Mouse (Mus musculus) forebrain, postnatal 0 days (tissue): ENCODE results near the gene Fam186b. TPM values are rescaled to one million over a fixed set of nuclear protein-coding genes. Genes with fewer than 3 reads are reported as not detected.

Experiments
- ATAC-seq: fragments of 200-750 bp; cut with Nextera tagmentation; 2 replicates; pipeline ENCODE4 v1.8.0; 2017; ENCODE audit warnings: mild to moderate bottlenecking, moderate library complexity
- DNase-seq: peaks from one replicate; pipeline ENCODE4 v3.0.0-alpha.2; 2015
- H3K27ac ChIP-seq: fragments of 300-500 bp; sonication (generic); 2 replicates; pipeline ENCODE4 v1.5.1; 2014; ENCODE audit warnings: low read depth, mild to moderate bottlenecking, antibody characterized with exemption, low read length, moderate library complexity, mixed read lengths
- H3K27me3 ChIP-seq: fragments of 300-500 bp; sonication (generic); 2 replicates; pipeline ENCODE4 v1.6.1; 2014; ENCODE audit warnings: mild to moderate bottlenecking, low read length, mixed read lengths; ENCODE audit not compliant: insufficient read depth
- H3K36me3 ChIP-seq: fragments of 300-500 bp; sonication (generic); 2 replicates; pipeline ENCODE4 v1.6.1; 2014; ENCODE audit warnings: mild to moderate bottlenecking, moderate library complexity; ENCODE audit not compliant: insufficient read depth
- H3K4me1 ChIP-seq: fragments of 300-500 bp; sonication (generic); 2 replicates; pipeline ENCODE4 v1.6.1; 2014; ENCODE audit warnings: antibody characterized with exemption; ENCODE audit not compliant: insufficient read depth
- H3K4me2 ChIP-seq: fragments of 300-500 bp; sonication (generic); 2 replicates; pipeline ENCODE4 v1.6.1; 2014; ENCODE audit warnings: low read depth, mild to moderate bottlenecking, moderate library complexity
- H3K4me3 ChIP-seq: fragments of 300-500 bp; sonication (generic); 2 replicates; pipeline ENCODE4 v1.5.1; 2014; ENCODE audit warnings: low read depth, low read length, mixed read lengths
- H3K9ac ChIP-seq: fragments of 300-500 bp; sonication (generic); 2 replicates; pipeline ENCODE4 v1.6.1; 2014; ENCODE audit warnings: mild to moderate bottlenecking
- H3K9me3 ChIP-seq: fragments of 300-500 bp; sonication (generic); 2 replicates; pipeline ENCODE4 v1.6.1; 2016; ENCODE audit warnings: low read length
- CTCF ChIP-seq: sonication (generic); IDR thresholded peaks from 2 replicates; pipeline ENCODE4 v1.5.1; 2016; ENCODE audit warnings: antibody characterized with exemption, control low read depth, low read depth
- WGBS: fragments of 180-500 bp; shearing (Covaris S2); extraction: QIAGEN DNeasy Blood & Tissue Kit; methylation state at CpG from one replicate; pipeline ENCODE4 v1.1.7; 2014; 5-methylcytosine and 5-hydroxymethylcytosine counted together
- polyA plus RNA-seq: library from polyadenylated mRNA; unstranded; fragments of >200 nt; fragmentation: Nextera tagmentation; extraction: Ambion mirVana; gene quantifications from 2 replicates; pipeline ENCODE4 v1.2.1, GENCODE M21; 2015
- total RNA-seq: library from RNA; depleted of rRNA; stranded (reverse); fragments of >200 nt; gene quantifications from 2 replicates; pipeline ENCODE4 v1.2.3, GENCODE M21; 2014

Fam186b gene
- total and polyA plus RNA-seq, 2 experiments from 2014 or later = 0.52 to 0.85 TPM

DNA sequence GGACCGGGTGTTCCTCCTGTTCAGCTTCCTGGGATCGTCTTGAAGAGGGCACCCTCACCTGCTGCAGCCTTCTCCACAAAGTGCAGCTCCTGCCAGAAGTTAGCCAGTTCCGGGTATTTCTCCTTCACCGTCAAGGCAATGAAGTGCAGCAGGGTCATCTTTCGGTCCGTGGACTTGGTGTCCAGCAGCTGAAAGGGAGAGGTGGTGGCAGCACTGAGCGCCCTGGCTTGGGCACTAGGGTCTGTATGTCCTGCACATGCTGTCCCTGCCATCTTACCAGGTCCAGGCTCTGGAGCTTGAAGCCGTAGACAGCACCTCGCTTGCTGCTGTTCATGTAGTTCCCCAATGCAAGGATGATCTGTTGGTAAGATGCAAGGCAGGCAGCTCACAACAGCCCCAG lies 25.3 kb upstream of the Fam186b start:
- H3K27ac ChIP-seq = no peak overlapping the region
- 86% methylated on average over 9 of the region's 9 CpGs for WGBS
- no peaks in the 10 kb centered on the region for H3K4me1 ChIP-seq
- ATAC-seq (no peak), DNase-seq (no peak)
- H3K4me2 ChIP-seq = no peak overlapping the region
- H3K9me3 ChIP-seq = no peaks in the 10 kb centered on the region
- H3K4me3 ChIP-seq = no peak overlapping the region
- H3K9ac ChIP-seq = no peak overlapping the region
- TF ChIP-seq CTCF = no peak
- no peaks in the 10 kb centered on the region for H3K27me3 ChIP-seq
- peaks cover 75% of the 10 kb centered on the region for H3K36me3 ChIP-seq

DNA sequence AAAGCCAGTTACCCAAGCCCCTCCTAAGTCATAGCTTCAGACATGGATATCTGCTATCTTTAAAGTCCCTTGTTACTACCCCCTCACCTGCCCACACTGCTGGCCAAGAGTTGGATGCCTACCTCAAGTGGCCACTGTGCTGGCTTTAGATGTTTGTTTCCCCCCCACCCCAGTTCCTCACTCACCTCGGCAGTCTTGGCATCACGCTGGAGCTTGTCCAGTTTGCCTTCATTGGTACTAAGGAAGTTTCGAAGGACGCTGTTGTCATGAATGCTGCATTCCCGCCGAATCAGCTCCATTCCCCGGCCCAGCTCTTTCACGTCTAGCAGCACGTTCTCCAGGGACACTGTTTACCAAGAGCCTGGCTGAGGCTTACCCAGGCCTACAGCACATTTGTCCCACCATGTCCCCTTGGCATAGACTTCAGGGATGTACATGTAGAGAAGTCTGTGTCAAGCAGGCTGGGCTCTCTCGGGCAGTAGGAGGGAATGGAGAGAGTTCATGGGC lies 24.5 kb upstream of the Fam186b start:
- Histone ChIP-seq H3K4me3 (no peak overlapping the region), H3K27me3 (no peaks in the 10 kb centered on the region), H3K4me1 (no peaks in the 10 kb centered on the region), H3K9me3 (no peaks in the 10 kb centered on the region), H3K27ac (no peak overlapping the region), H3K36me3 (peaks cover 83% of the 10 kb centered on the region), H3K4me2 (no peak overlapping the region), H3K9ac (no peak overlapping the region)
- WGBS = 77% methylated on average over 10 of the region's 10 CpGs
- no peak for TF ChIP-seq CTCF
- no peak for DNase-seq
- ATAC-seq = no peak

DNA sequence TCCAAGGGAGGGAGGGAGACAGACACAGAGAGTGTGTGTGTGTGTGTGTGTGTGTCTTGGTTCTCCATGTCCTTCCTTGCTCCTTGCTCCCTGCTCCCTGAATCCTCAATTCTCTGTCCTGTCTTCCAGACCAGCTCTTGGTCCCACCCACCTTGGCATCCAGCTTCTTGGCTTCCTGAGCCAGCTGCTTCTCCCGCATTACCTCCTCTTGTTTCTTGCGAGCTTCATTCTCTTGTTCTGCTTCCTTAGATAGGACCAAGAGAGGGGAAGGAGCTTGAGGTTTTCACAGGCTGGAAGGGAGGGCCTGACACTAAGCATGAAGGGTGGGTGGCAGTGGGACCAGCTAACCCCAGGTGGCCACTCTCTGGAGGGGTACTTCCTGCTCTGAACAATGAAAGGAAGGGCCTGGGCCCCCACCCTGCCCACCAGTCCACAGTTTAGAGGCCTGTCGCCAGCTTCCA lies 23.8 kb upstream of the Fam186b start:
- ATAC-seq (no peak), DNase-seq (no peak)
- no peak overlapping the region for H3K4me3 ChIP-seq
- no peak for TF ChIP-seq CTCF
- no peak overlapping the region for H3K4me2 ChIP-seq
- H3K9me3 ChIP-seq = no peaks in the 10 kb centered on the region
- H3K27ac ChIP-seq = no peak overlapping the region
- no peaks in the 10 kb centered on the region for H3K27me3 ChIP-seq
- peaks cover 87% of the 10 kb centered on the region for H3K36me3 ChIP-seq
- no peaks in the 10 kb centered on the region for H3K4me1 ChIP-seq
- no peak overlapping the region for H3K9ac ChIP-seq
- WGBS = 70% methylated on average over 3 of the region's 3 CpGs

DNA sequence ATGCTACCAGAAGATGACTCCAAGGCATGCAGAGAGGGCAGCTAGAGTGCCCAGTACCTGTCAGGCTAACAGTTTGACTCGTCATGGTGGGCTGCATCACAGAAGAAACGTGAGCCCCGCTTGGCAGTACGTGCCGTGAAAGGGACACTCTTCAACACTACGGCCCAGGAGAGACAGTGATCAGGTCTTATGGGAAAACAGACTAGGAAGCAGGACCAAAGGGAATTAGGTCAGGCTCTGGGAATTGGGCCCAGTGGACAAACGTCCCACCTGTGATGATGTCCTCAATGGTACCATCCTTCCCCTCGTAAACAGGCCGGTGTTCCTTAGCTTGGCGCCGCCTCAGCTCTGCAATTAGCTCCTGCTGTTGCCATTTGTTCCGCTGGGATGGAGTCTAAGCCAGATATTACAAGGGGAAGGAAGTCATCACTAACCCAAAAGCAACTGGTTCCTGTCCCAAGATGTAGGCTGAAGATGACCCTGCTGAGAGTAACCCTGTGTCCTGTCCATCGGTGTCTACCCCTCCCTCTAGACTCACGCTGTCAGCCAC lies 23.2 kb upstream of the Fam186b start:
- DNase-seq = no peak
- Histone ChIP-seq H3K27me3 (no peaks in the 10 kb centered on the region), H3K36me3 (peaks cover 83% of the 10 kb centered on the region), H3K9me3 (no peaks in the 10 kb centered on the region), H3K4me3 (no peak overlapping the region), H3K4me1 (no peaks in the 10 kb centered on the region), H3K4me2 (no peak overlapping the region), H3K9ac (no peak overlapping the region), H3K27ac (no peak overlapping the region)
- WGBS = 88% methylated on average over 14 of the region's 14 CpGs
- no peak for ATAC-seq
- no peak for TF ChIP-seq CTCF

DNA sequence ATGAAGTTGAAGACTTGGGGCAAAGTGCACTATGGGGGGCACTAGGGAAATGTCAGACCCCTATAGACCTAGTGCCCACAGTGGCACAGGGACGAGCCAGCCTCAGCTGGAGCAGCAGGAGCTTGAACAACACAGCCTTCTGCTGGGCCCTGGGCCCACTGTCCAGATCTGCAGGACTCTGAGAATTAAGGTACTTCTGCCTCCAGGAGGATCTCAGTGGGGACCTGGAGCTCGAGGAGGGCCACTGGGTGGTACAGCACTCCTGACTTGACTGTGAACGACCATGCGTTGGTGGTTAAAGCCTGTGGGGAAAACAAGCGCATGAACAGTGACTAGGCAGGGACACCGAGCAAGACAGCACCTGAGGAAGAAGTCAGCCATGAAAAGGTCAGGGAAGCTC lies 22.4 kb upstream of the Fam186b start:
- no peak for DNase-seq
- peaks cover 85% of the 10 kb centered on the region for H3K36me3 ChIP-seq
- TF ChIP-seq CTCF = no peak

DNA sequence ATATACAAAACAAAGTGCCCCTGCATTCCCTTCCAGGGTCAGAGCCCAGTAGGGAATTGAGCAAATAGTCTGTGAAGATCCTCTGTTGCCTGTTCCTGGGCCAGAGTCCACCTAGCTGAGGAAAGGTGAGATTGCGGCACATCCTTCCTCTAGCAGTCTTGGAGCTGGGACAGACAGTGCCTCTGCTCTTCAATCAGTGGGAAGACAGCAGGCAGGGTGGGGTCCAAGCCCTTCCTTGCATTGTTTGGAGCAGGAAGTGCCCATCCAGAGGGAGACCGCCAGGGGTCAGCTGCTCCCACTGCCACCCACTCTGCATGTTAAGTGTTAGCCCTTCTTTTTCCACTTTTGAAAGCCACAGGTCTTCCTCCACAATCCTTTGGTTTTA lies 21.6 kb upstream of the Fam186b start:
- Histone ChIP-seq H3K9ac (peak overlapping the region; percentile 47; the same call in 1 of the 2 replicates), H3K4me1 (no peaks in the 10 kb centered on the region), H3K27ac (peak overlapping the region; percentile 89), H3K4me3 (no peak overlapping the region), H3K4me2 (no peak overlapping the region), H3K9me3 (no peaks in the 10 kb centered on the region), H3K27me3 (no peaks in the 10 kb centered on the region), H3K36me3 (peaks cover 88% of the 10 kb centered on the region)
- peak; percentile 6; the same call in 1 of the 2 replicates for TF ChIP-seq CTCF
- 87% methylated on average over 2 of the region's 2 CpGs for WGBS
- 0 out of 2 replicates have a peak, but pooled peaks have one; percentile 6 for ATAC-seq
- DNase-seq = no peak

More for the DNA sequence above, 22.4 kb upstream of the Fam186b start:
- no peaks in the 10 kb centered on the region for H3K27me3 ChIP-seq
- no peak overlapping the region for H3K4me2 ChIP-seq
- no peak overlapping the region for H3K9ac ChIP-seq
- no peak for ATAC-seq
- 91% methylated on average over 6 of the region's 6 CpGs for WGBS
- no peak overlapping the region; the same call in 1 of the 2 replicates for H3K27ac ChIP-seq
- H3K9me3 ChIP-seq = no peaks in the 10 kb centered on the region
- H3K4me3 ChIP-seq = no peak overlapping the region
- no peaks in the 10 kb centered on the region for H3K4me1 ChIP-seq
